Mouse (Mus musculus) regulatory T cell (primary cell): ENCODE results near the gene Gpr171.

Experiments
- in situ Hi-C: fragments of 300-600 bp; cut with MboI, MseI; formaldehyde crosslinking; loops from one replicate; pipeline ENCODE4 v1.15.1; 2025; ENCODE audit warnings: high pct_unique_total_duplicates

Gpr171 gene

GRCm38 (mm10) chr3:59059022-59059541 lies 42.5 kb downstream of the Gpr171 start:
- in situ Hi-C loops: no loop called here

- in situ Hi-C loops: no loop called here
Observed at GRCm38 (mm10) chr3:59054834-59055535, 46.6 kb downstream of the Gpr171 start.
